Mouse (Mus musculus) urinary bladder, postnatal 10 days (tissue): Measurements from ENCODE around the gene Pga5.
A peak's percentile ranks its signal among the peaks of the same experiment; 100 is the strongest.

ENCODE experiments used
- DNase-seq: peaks from one replicate; pipeline ENCODE4 v3.0.0; 2022; ENCODE audit warnings: low spot score

The Pga5 gene

DNA sequence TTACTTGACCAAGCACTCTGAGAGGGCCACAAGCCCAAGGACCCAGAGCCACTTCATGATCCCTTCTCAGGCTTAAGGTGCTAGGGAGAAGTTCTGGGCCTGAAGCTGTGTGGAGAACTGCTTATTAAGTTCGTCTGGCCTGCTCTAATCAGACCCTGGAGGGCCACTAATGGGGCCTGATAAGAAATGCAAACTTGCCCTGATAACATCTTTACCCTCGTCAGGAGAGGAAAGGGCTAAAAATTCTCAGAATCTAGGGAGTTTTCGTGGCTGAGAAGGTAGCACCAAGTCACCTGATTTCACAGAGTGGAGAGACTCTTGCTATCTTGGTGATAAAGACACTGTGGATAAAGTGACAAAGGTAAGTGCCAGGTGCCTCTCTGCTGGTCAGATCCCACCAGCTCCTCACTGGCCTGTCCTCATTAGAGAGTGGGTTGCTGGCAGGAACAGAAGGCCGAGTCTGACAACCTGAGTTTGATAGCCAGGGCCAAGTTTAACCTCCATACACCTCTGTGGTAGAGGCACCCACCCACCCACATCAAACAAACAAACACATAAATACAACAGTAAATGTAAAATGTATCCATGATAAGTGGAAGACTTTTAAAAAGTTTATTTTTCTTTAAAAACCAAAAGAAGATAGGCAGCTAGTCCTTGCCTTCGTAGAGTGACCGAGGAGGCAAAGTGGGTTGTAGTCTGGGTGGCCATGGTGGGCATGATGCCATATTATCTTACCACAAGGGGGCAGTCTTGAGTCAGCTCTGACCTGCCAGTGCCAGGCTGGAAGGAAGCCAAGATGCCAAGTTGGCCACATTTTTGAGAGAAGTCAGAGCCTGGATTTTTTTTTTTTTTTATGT lies at the start of gene Pga5:
TSS of gene Pga5 (minus strand) at position 157 of the 857 bp plus-strand sequence.
- peak; percentile 44 for DNase-seq

- DNase-seq, result no peak
Observed at GRCm38 (mm10) chr19:10724629-10725363, 46.9 kb upstream of the Pga5 start.

- no peak for DNase-seq
Observed at GRCm38 (mm10) chr19:10723649-10724048, 45.8 kb upstream of the Pga5 start.

DNA sequence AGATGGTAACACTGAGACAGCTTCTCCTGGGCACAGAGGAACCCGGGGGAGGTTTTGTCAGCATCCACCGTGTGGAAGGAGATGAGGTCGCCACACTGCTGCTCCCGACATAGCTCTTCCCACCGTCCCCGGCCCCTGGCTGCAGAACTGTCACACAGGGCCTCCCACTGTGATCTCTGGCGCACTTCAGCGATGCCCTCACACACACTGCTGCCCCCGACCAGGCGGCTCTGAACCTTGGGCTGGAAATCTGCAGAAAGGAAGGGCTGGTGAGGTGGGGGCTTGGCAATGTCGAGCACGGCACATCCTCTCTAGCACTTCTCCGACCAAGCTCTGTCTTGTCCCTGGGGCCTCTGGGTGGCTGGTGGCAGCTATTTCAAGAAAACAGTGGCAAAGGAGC lies 45.2 kb upstream of the Pga5 start:
- no peak for DNase-seq

DNA sequence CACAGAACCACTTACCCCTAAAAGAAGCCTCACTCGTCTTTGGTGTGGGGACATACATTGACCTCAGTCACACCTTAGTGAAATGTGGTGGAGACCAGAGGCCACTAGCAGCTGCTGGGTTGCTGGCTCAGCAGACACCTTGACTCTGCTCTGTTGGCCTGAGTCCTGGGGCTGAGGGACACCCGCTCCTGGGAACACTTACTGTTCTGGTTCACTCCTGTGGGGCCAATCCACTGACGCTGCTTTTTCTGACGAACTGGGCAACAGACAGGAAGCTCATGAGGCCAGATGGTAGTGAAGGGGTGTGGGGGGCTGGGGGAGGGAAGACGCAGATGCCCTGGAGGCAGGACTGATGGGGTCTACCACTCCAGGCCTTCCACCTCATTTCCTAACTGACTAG lies 43.2 kb upstream of the Pga5 start:
- no peak for DNase-seq

- DNase-seq, result no peak
Observed at GRCm38 (mm10) chr19:10720524-10720923, 42.7 kb upstream of the Pga5 start.

- no peak for DNase-seq
Observed at GRCm38 (mm10) chr19:10719751-10720150, 41.9 kb upstream of the Pga5 start.

DNA sequence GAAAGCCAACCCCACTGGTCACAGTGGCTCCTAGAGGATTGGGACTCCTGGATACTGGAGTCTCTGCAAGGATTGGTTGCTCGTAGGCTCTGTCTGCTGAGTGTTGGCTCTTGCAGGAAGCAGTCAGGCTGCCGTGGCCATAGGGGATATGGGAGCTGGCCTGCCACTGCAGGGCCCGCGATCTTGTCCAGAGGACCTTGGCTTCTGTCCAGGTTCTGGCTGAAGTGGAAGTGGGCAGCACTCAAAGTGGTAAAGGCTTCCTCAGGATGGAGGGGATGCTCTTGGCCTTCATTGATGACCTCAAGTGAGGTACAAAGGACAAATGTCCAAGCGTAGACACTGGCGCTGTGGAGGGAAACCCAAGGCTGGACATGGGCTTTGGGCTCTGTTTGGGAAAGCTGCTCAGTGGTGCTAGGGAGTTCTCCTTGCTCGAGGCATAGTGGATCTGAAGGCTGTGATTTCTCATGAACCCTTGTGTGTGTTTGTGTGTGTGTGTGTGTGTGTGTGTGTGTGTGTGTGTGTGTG lies 40.4 kb upstream of the Pga5 start:
- DNase-seq, result no peak

GRCm38 (mm10) chr19:10715476-10715875 lies 37.6 kb upstream of the Pga5 start:
- DNase-seq, result no peak

GRCm38 (mm10) chr19:10714682-10715475 lies 37.0 kb upstream of the Pga5 start:
- no peak for DNase-seq

DNA sequence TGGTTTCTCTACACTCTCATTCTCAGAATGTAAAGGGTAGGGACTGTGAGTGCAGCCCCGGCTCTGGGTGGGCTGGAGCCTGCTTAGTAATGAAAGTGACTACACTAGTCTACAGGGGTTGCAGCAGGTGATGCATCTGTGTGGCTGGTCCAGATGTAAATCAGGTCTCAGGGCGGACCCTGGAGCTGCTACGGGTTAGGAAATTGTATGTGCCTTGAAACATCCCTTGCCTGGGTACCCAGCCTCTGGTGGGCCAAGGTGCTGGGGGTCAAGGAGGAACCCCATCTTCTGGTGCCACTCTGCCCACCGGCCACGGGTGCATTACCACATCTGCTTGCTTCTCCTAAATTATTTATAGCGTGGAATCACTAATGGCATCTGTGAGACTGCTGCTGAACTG lies 36.3 kb upstream of the Pga5 start:
- DNase-seq, result no peak

GRCm38 (mm10) chr19:10713551-10713950 lies 35.7 kb upstream of the Pga5 start:
- no peak for DNase-seq

DNA sequence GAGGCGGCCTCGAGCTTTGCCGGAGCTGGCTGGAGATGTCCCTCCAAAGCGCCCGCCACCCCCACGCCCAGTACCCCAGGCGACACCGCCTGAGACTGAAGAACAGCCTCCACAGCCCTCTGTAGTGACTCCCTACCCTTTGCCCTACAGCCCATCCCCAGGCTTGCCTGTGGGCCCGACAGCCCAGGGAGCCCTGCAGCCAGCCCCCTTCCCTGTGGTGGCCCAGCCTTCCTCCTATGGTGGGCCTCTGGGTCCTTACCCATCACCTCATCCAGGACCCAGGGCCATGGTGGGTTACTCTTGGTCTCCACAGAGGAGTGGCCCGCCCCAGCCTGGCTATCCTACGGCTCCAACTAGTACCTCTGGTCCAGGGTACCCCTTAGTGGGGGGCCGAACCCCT lies 34.8 kb upstream of the Pga5 start:
- DNase-seq, result no peak

- DNase-seq, result no peak
Observed at GRCm38 (mm10) chr19:10712194-10712593, 34.3 kb upstream of the Pga5 start.

GRCm38 (mm10) chr19:10710751-10711150 lies 32.9 kb upstream of the Pga5 start:
- no peak for DNase-seq

DNA sequence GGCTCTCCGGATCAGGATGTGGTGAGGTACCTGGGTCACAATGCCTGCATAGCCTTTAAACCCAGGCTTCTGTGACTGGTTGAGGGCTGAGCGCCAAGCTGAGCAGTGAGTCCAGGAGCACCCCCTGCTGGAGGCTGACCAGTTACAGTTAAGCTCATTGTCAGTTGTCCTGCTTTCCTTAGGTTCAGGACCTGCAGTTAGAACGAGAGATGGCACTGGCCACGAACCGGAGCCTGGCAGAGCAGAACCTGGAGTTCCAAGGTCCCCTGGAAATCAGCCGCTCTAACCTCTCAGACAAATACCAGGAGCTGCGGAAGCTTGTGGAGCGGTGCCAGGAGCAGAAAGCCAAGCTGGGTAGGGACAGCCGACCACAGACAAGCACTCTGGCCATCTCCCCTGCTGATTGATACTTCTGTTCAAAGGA lies 32.2 kb upstream of the Pga5 start:
- no peak for DNase-seq

DNA sequence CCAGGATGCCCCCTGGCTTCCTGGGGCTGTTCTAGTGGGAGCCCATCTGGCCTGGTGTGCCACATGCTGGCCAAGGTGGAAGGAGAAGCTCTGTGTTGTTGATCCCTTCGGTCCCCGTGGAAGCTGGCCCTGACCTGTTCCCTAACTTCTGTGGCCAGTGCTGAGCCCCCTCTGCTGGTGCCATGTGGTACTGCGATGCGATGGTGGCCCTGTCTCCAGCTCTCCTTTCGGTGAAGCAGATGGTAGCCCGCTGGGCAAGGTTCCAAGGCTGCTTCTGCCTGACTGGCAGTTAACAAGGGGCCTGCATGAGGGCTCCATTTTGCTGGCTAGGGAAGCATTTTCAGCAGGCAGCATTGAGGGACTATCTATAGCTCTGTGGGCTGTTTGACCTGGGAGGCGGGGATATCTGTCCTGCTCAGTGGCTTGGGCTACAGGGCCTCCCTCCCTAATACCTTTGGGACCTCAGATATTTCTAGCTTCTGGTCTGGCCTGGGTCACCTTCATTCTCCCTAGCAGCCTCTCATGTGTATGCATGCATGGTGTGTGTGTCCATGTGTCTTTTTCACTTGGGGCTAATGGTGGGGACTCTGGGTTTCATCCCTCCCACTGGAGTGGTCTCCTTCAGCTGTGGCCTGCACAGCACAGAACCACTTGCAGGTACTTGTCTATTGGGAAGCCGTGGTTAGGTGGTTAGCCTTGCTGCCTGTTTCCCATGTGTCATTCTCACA lies 31.7 kb upstream of the Pga5 start:
- peak; percentile 85 for DNase-seq

GRCm38 (mm10) chr19:10708900-10709299 lies 31.0 kb upstream of the Pga5 start:
- DNase-seq, result no peak

GRCm38 (mm10) chr19:10707881-10708280 lies 30.0 kb upstream of the Pga5 start:
- DNase-seq, result no peak

DNA sequence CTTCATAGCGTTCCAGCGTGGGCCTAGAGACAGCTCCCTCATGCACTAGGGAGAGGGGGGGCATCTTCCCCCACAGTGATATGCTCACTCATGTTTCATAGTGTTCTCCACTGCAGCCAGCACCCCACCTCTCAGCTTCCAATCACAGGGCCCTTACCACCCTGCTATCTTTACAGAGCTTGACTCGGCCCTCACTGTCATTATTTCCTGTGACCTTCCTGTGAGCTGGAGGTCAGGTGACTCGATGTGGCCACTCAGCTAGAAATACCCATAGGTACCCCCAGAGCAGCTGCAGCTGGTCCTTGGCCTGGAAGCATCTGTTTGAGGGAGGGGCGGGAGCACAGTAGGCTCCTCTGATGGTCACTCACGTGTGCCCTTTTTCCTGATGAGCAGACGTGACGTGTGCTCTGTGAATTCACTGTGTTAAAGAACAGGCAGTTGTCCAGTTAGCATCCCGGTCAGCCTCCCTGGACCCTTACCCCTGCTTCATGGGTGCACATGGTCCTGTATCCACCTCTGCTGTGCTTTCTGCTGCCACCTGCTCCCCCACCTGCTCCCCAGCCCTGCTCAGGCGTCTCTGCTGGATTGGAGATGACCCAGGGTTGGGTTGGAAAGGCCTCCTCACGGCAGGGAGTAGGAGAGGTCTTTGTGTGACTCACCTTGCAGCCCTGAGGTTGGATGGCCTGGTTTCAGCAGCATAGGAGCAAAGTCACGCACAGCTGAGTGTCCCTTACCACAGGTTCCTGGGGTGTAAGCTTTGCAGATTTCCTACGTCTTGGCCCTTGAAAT lies 29.4 kb upstream of the Pga5 start:
- no peak for DNase-seq

- no peak for DNase-seq
Observed at GRCm38 (mm10) chr19:10703470-10703869, 25.6 kb upstream of the Pga5 start.
